Mouse (Mus musculus): ENCODE results near the gene Ddx46. TPM values are rescaled to one million over a fixed set of nuclear protein-coding genes. Genes with fewer than 3 reads are reported as not detected.
"Not testable (repeated sequence)": the region's sequence is repeated elsewhere in the genome, so short reads cannot be mapped to it uniquely, and the experiment has no call there.

Ddx46 gene
- polyA plus RNA-seq, 1 experiment from 2014 or later: 27.2 TPM

DNA sequence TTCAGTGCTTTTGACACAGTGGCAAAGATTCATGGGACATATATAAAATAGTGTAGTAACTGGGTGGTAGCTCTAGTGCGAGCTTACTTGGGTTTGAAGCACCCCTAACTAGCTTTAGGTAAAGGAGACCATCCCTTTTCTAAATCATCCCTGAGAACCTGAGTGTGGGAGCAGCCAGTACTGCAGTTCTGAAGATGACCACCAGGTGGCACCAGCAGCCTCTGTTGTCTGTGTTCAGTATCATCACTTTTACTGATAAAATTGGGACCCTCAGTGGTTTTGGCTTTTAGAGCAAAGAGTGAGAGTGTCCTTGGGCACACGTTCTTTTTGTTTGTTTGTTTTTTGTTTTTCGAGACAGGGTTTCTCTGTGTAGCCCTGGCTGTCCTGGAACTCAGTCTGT, 33.2 kb upstream of the Ddx46 start:
- ATAC-seq: no peak
- Histone ChIP-seq H3K4me2 (ENCODE audit: low read depth, low read length) (no peak overlapping the region), H3K36me3 (ENCODE audit: control insufficient read depth, insufficient read depth, low read length) (peaks cover 13% of the 10 kb centered on the region), H3K27ac (ENCODE audit: low read length) (no peak overlapping the region), H3K9me3 (ENCODE audit: control insufficient read depth, low read length) (no peaks in the 10 kb centered on the region), H3K4me3 (ENCODE audit: low read length) (no peak overlapping the region), H3K9ac (ENCODE audit: low read depth, low read length) (no peak overlapping the region), H3K27me3 (replicated peaks; ENCODE audit: control insufficient read depth, insufficient read depth, low read length) (no peaks in the 10 kb centered on the region), H3K4me1 (ENCODE audit: control insufficient read depth, insufficient read depth, low read length) (peaks cover 5% of the 10 kb centered on the region)
- 10% methylated on average over 3 of the region's 3 CpGs for WGBS

DNA sequence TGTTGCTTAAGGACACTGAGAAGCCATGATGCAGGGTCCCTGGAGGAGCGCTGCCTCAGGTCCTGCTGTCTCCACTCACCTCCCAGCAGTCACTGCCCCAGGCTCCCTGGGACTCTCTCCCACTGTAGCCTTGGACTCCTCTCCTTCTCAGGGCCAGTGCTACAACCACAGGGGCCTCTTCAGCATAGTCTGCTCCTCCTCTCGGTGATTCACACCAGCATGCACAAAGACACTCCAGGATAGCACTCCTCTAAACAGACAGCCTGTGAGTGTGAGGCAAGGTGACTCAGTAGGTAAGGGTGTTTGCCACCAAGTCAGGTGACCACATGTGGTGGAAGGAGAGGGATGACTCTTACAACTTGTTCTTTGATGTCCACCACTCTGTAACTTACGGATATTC, 30.2 kb upstream of the Ddx46 start:
- H3K27ac ChIP-seq (ENCODE audit: low read length): no peak overlapping the region
- no peak overlapping the region for H3K4me2 ChIP-seq (ENCODE audit: low read depth, low read length)
- no peak for ATAC-seq
- H3K36me3 ChIP-seq (ENCODE audit: control insufficient read depth, insufficient read depth, low read length): peaks cover 25% of the 10 kb centered on the region
- H3K27me3 ChIP-seq (replicated peaks; ENCODE audit: control insufficient read depth, insufficient read depth, low read length): no peaks in the 10 kb centered on the region
- peaks cover 5% of the 10 kb centered on the region for H3K4me1 ChIP-seq (ENCODE audit: control insufficient read depth, insufficient read depth, low read length)
- H3K9me3 ChIP-seq (ENCODE audit: control insufficient read depth, low read length): no peaks in the 10 kb centered on the region
- no peak overlapping the region for H3K9ac ChIP-seq (ENCODE audit: low read depth, low read length)
- whole genome bisulfite sequencing: 91% methylated on average over 3 of the region's 3 CpGs
- no peak overlapping the region for H3K4me3 ChIP-seq (ENCODE audit: low read length)

DNA sequence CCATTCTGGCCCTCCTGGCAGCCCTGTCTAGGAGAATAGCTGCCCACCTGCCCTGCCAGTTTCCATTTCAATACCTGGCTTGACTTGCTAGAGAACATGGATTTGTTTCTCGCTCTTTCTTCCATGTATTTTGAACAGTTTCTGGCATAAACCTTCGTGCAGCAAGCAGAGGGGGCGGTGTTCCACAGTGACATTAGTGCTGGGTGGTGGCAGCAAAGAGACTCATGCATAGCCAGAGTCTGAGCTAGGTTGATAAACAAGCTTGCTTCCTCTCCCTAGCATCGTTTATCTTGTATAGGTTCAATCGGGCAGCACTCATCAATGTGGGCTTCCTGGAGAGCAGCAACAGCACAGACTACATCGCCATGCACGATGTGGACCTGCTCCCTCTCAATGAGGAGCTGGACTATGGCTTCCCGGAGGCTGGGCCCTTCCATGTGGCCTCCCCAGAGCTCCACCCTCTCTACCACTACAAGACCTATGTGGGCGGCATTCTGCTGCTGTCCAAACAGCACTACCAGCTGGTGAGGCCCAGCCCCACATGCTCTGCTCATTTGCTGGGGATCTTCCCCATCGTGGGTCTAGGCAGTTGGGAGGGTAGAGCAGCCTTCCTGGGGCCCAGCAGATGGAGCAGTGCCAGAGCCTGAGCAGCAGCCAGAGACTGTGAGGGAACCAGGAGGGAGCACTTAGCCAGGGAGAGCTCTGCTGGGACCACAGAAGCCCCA, 27.8 kb upstream of the Ddx46 start:
- Histone ChIP-seq H3K4me3 (ENCODE audit: low read length) (no peak overlapping the region), H3K27ac (ENCODE audit: low read length) (no peak overlapping the region), H3K27me3 (replicated peaks; ENCODE audit: control insufficient read depth, insufficient read depth, low read length) (no peaks in the 10 kb centered on the region), H3K4me2 (ENCODE audit: low read depth, low read length) (no peak overlapping the region), H3K4me1 (ENCODE audit: control insufficient read depth, insufficient read depth, low read length) (no peaks in the 10 kb centered on the region), H3K36me3 (ENCODE audit: control insufficient read depth, insufficient read depth, low read length) (peaks cover 25% of the 10 kb centered on the region), H3K9me3 (ENCODE audit: control insufficient read depth, low read length) (no peaks in the 10 kb centered on the region), H3K9ac (ENCODE audit: low read depth, low read length) (no peak overlapping the region)
- no peak for ATAC-seq
- 75% methylated on average over 10 of the region's 10 CpGs for WGBS

DNA sequence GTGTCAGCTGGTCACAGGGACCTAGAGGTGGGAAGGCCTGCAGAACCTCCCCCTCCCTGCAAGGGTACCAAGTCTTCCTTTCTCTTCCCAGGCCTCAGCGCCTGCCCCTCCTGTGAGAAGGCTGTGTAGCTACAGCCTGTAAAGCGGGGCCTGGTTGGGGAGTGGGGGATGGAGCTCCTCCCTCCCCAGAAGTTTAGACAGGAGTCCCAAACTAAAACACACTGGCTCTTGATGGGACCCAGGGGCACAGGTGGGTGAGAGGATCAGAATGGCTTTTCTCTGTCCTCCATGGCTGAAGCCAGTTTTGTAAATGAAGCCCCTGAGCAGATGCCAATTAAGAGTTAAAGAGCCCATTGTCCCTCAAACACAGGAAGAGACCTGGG, 27.2 kb upstream of the Ddx46 start:
- no peak overlapping the region for H3K27ac ChIP-seq (ENCODE audit: low read length)
- peaks cover 25% of the 10 kb centered on the region for H3K36me3 ChIP-seq (ENCODE audit: control insufficient read depth, insufficient read depth, low read length)
- H3K4me3 ChIP-seq (ENCODE audit: low read length): no peak overlapping the region
- WGBS: 87% methylated on average over 2 of the region's 2 CpGs
- H3K4me1 ChIP-seq (ENCODE audit: control insufficient read depth, insufficient read depth, low read length): no peaks in the 10 kb centered on the region
- no peak overlapping the region for H3K9ac ChIP-seq (ENCODE audit: low read depth, low read length)
- no peaks in the 10 kb centered on the region for H3K9me3 ChIP-seq (ENCODE audit: control insufficient read depth, low read length)
- ATAC-seq: no peak
- no peaks in the 10 kb centered on the region for H3K27me3 ChIP-seq (replicated peaks; ENCODE audit: control insufficient read depth, insufficient read depth, low read length)
- H3K4me2 ChIP-seq (ENCODE audit: low read depth, low read length): no peak overlapping the region

DNA sequence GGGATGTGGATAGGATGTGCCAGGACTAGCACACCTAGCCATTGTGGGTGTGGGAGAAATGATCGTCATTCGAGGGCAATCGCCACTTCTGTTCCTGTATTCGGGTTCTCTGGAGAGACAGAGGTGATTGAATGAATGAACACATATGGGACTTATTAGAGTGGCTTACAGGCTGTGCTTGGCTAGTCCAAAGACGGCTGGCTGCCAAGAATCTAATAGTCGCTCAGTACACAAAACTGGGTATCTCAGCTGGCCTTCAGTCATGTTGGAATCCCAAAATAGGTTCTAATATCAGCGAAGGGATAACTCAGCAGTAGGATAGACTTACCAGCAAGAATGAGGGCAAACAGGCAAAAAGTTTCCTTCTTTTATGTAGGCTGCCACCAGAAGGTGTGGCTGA, 22.8 kb upstream of the Ddx46 start:
- H3K9ac ChIP-seq (ENCODE audit: low read depth, low read length): no peak overlapping the region
- H3K27ac ChIP-seq (ENCODE audit: low read length): no peak overlapping the region
- H3K36me3 ChIP-seq (ENCODE audit: control insufficient read depth, insufficient read depth, low read length): peaks cover 18% of the 10 kb centered on the region
- 88% methylated on average over 7 of the region's 7 CpGs for WGBS
- ATAC-seq: no peak
- no peaks in the 10 kb centered on the region for H3K4me1 ChIP-seq (ENCODE audit: control insufficient read depth, insufficient read depth, low read length)
- no peak overlapping the region for H3K4me2 ChIP-seq (ENCODE audit: low read depth, low read length)
- no peaks in the 10 kb centered on the region for H3K9me3 ChIP-seq (ENCODE audit: control insufficient read depth, low read length)
- no peak overlapping the region for H3K4me3 ChIP-seq (ENCODE audit: low read length)
- no peaks in the 10 kb centered on the region for H3K27me3 ChIP-seq (replicated peaks; ENCODE audit: control insufficient read depth, insufficient read depth, low read length)

DNA sequence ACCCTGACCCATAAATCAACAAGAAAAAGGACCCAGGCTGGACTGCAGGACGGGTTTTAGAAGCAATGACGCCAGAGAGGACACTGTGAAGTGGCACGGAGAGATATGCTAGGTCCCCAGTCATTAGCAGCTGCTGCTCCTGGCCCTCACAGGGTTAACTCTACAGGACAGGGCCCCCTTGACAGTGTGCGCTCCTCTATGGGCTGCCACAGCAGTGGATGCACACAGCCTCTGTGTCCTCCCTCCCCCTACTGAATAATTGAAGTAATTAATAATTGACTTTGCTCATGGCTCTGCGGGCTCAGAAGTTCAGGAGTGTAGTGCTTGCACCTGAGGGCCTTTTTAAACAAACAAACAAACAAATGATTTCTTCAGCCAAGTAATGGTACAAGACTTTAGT, 21.4 kb upstream of the Ddx46 start:
- Histone ChIP-seq H3K4me1 (ENCODE audit: control insufficient read depth, insufficient read depth, low read length) (no peaks in the 10 kb centered on the region), H3K36me3 (ENCODE audit: control insufficient read depth, insufficient read depth, low read length) (peaks cover 9% of the 10 kb centered on the region), H3K4me2 (ENCODE audit: low read depth, low read length) (no peak overlapping the region), H3K9ac (ENCODE audit: low read depth, low read length) (no peak overlapping the region), H3K27ac (ENCODE audit: low read length) (no peak overlapping the region), H3K4me3 (ENCODE audit: low read length) (no peak overlapping the region), H3K27me3 (replicated peaks; ENCODE audit: control insufficient read depth, insufficient read depth, low read length) (no peaks in the 10 kb centered on the region), H3K9me3 (ENCODE audit: control insufficient read depth, low read length) (no peaks in the 10 kb centered on the region)
- no peak for ATAC-seq
- WGBS: 37% methylated on average over 5 of the region's 5 CpGs

DNA sequence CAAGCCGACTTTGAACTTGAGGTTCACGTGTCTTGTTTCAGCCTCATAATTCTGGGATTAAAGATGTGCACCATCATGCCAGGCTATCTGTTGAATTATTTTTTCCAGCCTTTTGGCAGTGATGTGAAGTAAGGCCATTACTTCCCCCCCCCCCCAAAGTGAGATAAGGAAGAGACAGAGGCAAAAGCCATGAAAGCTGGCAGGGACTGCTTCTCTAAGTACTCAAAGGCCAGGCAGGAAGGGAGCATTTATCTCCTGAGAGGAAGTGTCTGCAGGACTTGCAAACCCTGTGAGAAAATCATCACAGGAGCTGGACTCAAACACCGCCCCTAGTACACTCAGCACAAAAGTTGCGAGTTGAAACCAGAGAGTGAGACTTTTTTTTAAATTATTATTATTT, 15.5 kb upstream of the Ddx46 start:
- Histone ChIP-seq H3K9ac (ENCODE audit: low read depth, low read length) (no peak overlapping the region), H3K4me1 (ENCODE audit: control insufficient read depth, insufficient read depth, low read length) (peaks cover 5% of the 10 kb centered on the region; the same call in 1 of the 2 replicates), H3K27ac (ENCODE audit: low read length) (no peak overlapping the region), H3K36me3 (ENCODE audit: control insufficient read depth, insufficient read depth, low read length) (no peaks in the 10 kb centered on the region), H3K9me3 (ENCODE audit: control insufficient read depth, low read length) (no peaks in the 10 kb centered on the region), H3K27me3 (replicated peaks; ENCODE audit: control insufficient read depth, insufficient read depth, low read length) (no peaks in the 10 kb centered on the region), H3K4me2 (ENCODE audit: low read depth, low read length) (no peak overlapping the region), H3K4me3 (ENCODE audit: low read length) (no peak overlapping the region)
- WGBS: 91% methylated on average over 4 of the region's 4 CpGs
- no peak for ATAC-seq

DNA sequence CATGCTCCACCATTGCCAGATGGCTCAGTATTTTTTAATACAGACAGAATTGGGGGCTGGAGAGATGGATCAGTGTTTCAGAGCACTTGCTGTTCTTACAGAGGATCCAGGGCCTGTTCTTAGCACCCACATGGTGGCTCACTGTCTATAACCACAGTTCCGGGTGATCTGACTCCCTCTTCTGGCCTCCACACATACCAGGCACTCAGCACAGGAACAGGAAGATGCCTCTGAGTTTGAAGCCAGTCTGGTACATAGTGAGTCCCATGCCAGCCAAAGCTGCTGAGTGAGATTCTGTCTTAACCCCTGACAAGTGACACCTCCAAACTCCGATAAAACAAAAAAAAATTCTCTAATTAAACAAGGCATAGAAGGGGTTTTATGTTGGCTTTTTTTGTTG, 14.6 kb upstream of the Ddx46 start:
- no peak overlapping the region for H3K9ac ChIP-seq (ENCODE audit: low read depth, low read length)
- peaks cover 5% of the 10 kb centered on the region; the same call in 1 of the 2 replicates for H3K4me1 ChIP-seq (ENCODE audit: control insufficient read depth, insufficient read depth, low read length)
- H3K9me3 ChIP-seq (ENCODE audit: control insufficient read depth, low read length): no peaks in the 10 kb centered on the region
- no peak for ATAC-seq
- H3K4me3 ChIP-seq (ENCODE audit: low read length): no peak overlapping the region
- H3K27ac ChIP-seq (ENCODE audit: low read length): no peak overlapping the region
- no peaks in the 10 kb centered on the region for H3K36me3 ChIP-seq (ENCODE audit: control insufficient read depth, insufficient read depth, low read length)
- no peaks in the 10 kb centered on the region for H3K27me3 ChIP-seq (replicated peaks; ENCODE audit: control insufficient read depth, insufficient read depth, low read length)
- WGBS: 82% methylated on average over 2 of the region's 2 CpGs
- no peak overlapping the region for H3K4me2 ChIP-seq (ENCODE audit: low read depth, low read length)

DNA sequence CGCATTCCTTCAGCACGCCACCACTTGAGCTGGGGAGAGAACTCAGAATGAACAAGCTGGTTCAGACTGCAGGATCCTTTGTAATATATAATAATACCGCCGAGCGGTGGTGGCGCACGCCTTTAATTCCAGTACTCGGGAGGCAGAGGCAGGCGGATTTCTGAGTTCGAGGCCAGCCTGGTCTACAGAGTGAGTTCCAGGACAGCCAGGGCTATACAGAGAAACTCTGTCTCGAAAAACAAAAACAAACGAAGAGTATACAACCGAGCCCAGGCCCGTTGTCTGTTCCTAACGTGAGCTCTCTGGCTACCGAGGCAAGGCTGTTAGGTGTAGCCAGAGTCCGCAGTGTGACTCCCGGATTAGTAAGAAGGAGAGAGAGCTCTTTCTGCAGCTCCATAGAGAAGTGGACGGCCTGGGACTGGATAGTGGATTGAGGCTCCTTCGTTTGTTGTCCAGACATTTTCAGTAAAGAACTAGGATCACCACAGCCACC, 12.6 kb upstream of the Ddx46 start:
- H3K9me3 ChIP-seq (ENCODE audit: control insufficient read depth, low read length); H3K27me3 ChIP-seq (replicated peaks; ENCODE audit: control insufficient read depth, insufficient read depth, low read length); H3K4me1 ChIP-seq (ENCODE audit: control insufficient read depth, insufficient read depth, low read length); H3K36me3 ChIP-seq (ENCODE audit: control insufficient read depth, insufficient read depth, low read length): not testable (repeated sequence)
- WGBS: 12% methylated on average over 20 of the region's 20 CpGs
- Histone ChIP-seq H3K27ac (ENCODE audit: low read length) (peak overlapping the region; percentile 88; the same call in 1 of the 2 replicates), H3K9ac (ENCODE audit: low read depth, low read length) (peak overlapping the region; percentile 84), H3K4me3 (ENCODE audit: low read length) (peak overlapping the region; percentile 86), H3K4me2 (ENCODE audit: low read depth, low read length) (peak overlapping the region; percentile 87)
- ATAC-seq: 0 out of 2 replicates have a peak, but pooled peaks have one; percentile 1
